Mouse (Mus musculus) heart, postnatal 0 days (tissue): ENCODE data around the gene Nepn.

ENCODE experiments used
- CTCF ChIP-seq: IDR thresholded peaks from 2 replicates; pipeline ENCODE4 v1.5.1; 2016; ENCODE audit warnings: antibody characterized with exemption, control low read depth, low read depth
- EP300 ChIP-seq: IDR thresholded peaks from 2 replicates; pipeline ENCODE4 v1.6.1; 2016; ENCODE audit warnings: antibody characterized with exemption, low read depth

GRCm38 (mm10) chr10:52405160-52405559 is 16.4 kb downstream of the Nepn start:
- TF ChIP-seq CTCF (no peak), EP300 (no peak)
